Mouse (Mus musculus): ENCODE measurements around the gene Gabre. TPM values are rescaled to one million over a fixed set of nuclear protein-coding genes. Genes with fewer than 3 reads are reported as not detected.

Gene Gabre
- polyA plus RNA-seq (2015; fragmentation: Nextera tagmentation; extraction: Ambion mirVana) = 4.2 and 5.1 TPM in 2 replicates

GRCm38 (mm10) chrX:72274659-72275371 lies at the start of gene Gabre:
Gene Gabre (minus strand): TSS chrX:72274803.
- peak; percentile 82 for ATAC-seq (ENCODE audit: insufficient number of reproducible peaks, insufficient read depth, low FRiP score, low TSS enrichment, low read depth)
- Histone ChIP-seq H3K9me3 (no peaks in the 10 kb centered on the region), H3K27ac (peak within 1 kb of the TSS; percentile 64; the same call in 1 of the 2 replicates), H3K36me3 (no peaks in the 10 kb centered on the region), H3K27me3 (no peaks in the 10 kb centered on the region), H3K9ac (peak within 1 kb of the TSS; percentile 68), H3K4me3 (peak within 1 kb of the TSS; percentile 54), H3K4me2 (peak within 1 kb of the TSS; percentile 71), H3K4me1 (no peaks in the 10 kb centered on the region)
- WGBS = 14% methylated on average over 28 of the region's 36 CpGs

- 81% methylated on average over 2 of the region's 2 CpGs for WGBS
- no peak overlapping the region for H3K4me3 ChIP-seq
- H3K9ac ChIP-seq = no peak overlapping the region
- H3K27me3 ChIP-seq = no peaks in the 10 kb centered on the region
- no peaks in the 10 kb centered on the region for H3K36me3 ChIP-seq
- no peak overlapping the region for H3K4me2 ChIP-seq
- H3K9me3 ChIP-seq = no peaks in the 10 kb centered on the region
- ATAC-seq (ENCODE audit: insufficient number of reproducible peaks, insufficient read depth, low FRiP score, low TSS enrichment, low read depth) = no peak
- H3K4me1 ChIP-seq = no peaks in the 10 kb centered on the region
- no peak overlapping the region for H3K27ac ChIP-seq
These were observed 23.2 kb upstream of the Gabre start for GRCm38 (mm10) chrX:72297812-72298211.

- Histone ChIP-seq H3K4me1 (no peaks in the 10 kb centered on the region), H3K4me3 (peak overlapping the region; percentile 54; the same call in 1 of the 2 replicates), H3K4me2 (peak overlapping the region; percentile 71), H3K36me3 (no peaks in the 10 kb centered on the region), H3K9me3 (no peaks in the 10 kb centered on the region), H3K9ac (0 out of 2 replicates have a peak overlapping the region, but pooled peaks have one; percentile 55), H3K27ac (0 out of 2 replicates have a peak overlapping the region, but pooled peaks have one; percentile 39), H3K27me3 (no peaks in the 10 kb centered on the region)
- WGBS = 65% methylated on average over 1 of the region's 1 CpGs
- 0 out of 2 replicates have a peak, but pooled peaks have one; percentile 4 for ATAC-seq (ENCODE audit: insufficient number of reproducible peaks, insufficient read depth, low FRiP score, low TSS enrichment, low read depth)
These were observed 715 bp upstream of the Gabre start for GRCm38 (mm10) chrX:72275372-72275663.

GRCm38 (mm10) chrX:72273966-72274658 lies 491 bp downstream of the Gabre start:
- H3K27ac ChIP-seq = peak overlapping the region; percentile 64; the same call in 1 of the 2 replicates
- no peaks in the 10 kb centered on the region for H3K9me3 ChIP-seq
- peak overlapping the region; percentile 68 for H3K9ac ChIP-seq
- H3K27me3 ChIP-seq = no peaks in the 10 kb centered on the region
- peak overlapping the region; percentile 71 for H3K4me2 ChIP-seq
- H3K4me1 ChIP-seq = no peaks in the 10 kb centered on the region
- peak overlapping the region; percentile 54 for H3K4me3 ChIP-seq
- peak; percentile 44 for ATAC-seq (ENCODE audit: insufficient number of reproducible peaks, insufficient read depth, low FRiP score, low TSS enrichment, low read depth)
- no peaks in the 10 kb centered on the region for H3K36me3 ChIP-seq
- WGBS = 40% methylated on average over 27 of the region's 27 CpGs

GRCm38 (mm10) chrX:72270637-72271036 lies 4.0 kb downstream of the Gabre start:
- H3K9me3 ChIP-seq = no peaks in the 10 kb centered on the region
- H3K27me3 ChIP-seq = no peaks in the 10 kb centered on the region
- ATAC-seq (ENCODE audit: insufficient number of reproducible peaks, insufficient read depth, low FRiP score, low TSS enrichment, low read depth) = no peak
- H3K27ac ChIP-seq = no peak overlapping the region
- WGBS = 81% methylated on average over 11 of the region's 11 CpGs
- no peaks in the 10 kb centered on the region for H3K4me1 ChIP-seq
- H3K4me3 ChIP-seq = no peak overlapping the region
- no peak overlapping the region for H3K9ac ChIP-seq
- no peaks in the 10 kb centered on the region for H3K36me3 ChIP-seq
- H3K4me2 ChIP-seq = no peak overlapping the region

GRCm38 (mm10) chrX:72221717-72222116 lies 52.9 kb downstream of the Gabre start, which contains the start of gene Magea4:
Gene Magea4 (plus strand): TSS chrX:72222017.
- Histone ChIP-seq H3K9ac (no peak within 1 kb of the TSS), H3K36me3 (no peaks in the 10 kb centered on the region), H3K4me2 (no peak within 1 kb of the TSS), H3K27ac (no peak within 1 kb of the TSS), H3K9me3 (no peaks in the 10 kb centered on the region), H3K4me1 (no peaks in the 10 kb centered on the region), H3K27me3 (no peaks in the 10 kb centered on the region; the same call in 1 of the 2 replicates), H3K4me3 (no peak within 1 kb of the TSS)
- ATAC-seq (ENCODE audit: insufficient number of reproducible peaks, insufficient read depth, low FRiP score, low TSS enrichment, low read depth) = no peak
- WGBS = 62% methylated on average over 2 of the region's 2 CpGs

MicroRNA genes within 50 kb of the gene (microRNA counts, 519-probe panel; counts per million panel counts)
- 1,888 counts per million, percentile 50 among the panel's probes with 10 or more counts for microRNA mmu-miR-224
- microRNA mmu-miR-452 = 236 counts per million, percentile 44 among the panel's probes with 10 or more counts

Small RNAs within 50 kb of the gene (microRNA-seq; reads per million reads assigned to microRNA genes)
- 482 reads per million, percentile 71 among the genes with 10 or more reads in this experiment for gene Mir224
- 96.2 reads per million, percentile 53 among the genes with 10 or more reads in this experiment for gene Mir452

Other genes with a start within 250 kb of the Gabre start
- not detected in 2 replicates for gene Magea4, start 52.8 kb downstream of the Gabre start, polyA plus RNA-seq (2015; fragmentation: Nextera tagmentation; extraction: Ambion mirVana)
- not detected in 2 replicates for gene Magea10, start 112.1 kb upstream of the Gabre start, polyA plus RNA-seq (2015; fragmentation: Nextera tagmentation; extraction: Ambion mirVana)

Measured in embryonic facial prominence, embryonic 13.5 days (tissue).